Mouse (Mus musculus) forebrain, postnatal 0 days (tissue): ENCODE measurements around the gene Nek6. TPM values are rescaled to one million over a fixed set of nuclear protein-coding genes. Genes with fewer than 3 reads are reported as not detected.

Experiments used
- ATAC-seq: fragments of 200-750 bp; cut with Nextera tagmentation; 2 replicates; pipeline ENCODE4 v1.8.0; 2017; ENCODE audit warnings: mild to moderate bottlenecking, moderate library complexity
- DNase-seq: peaks from one replicate; pipeline ENCODE4 v3.0.0-alpha.2; 2015
- H3K27ac ChIP-seq: fragments of 300-500 bp; sonication (generic); 2 replicates; pipeline ENCODE4 v1.5.1; 2014; ENCODE audit warnings: low read depth, mild to moderate bottlenecking, antibody characterized with exemption, low read length, moderate library complexity, mixed read lengths
- H3K27me3 ChIP-seq: fragments of 300-500 bp; sonication (generic); 2 replicates; pipeline ENCODE4 v1.6.1; 2014; ENCODE audit warnings: mild to moderate bottlenecking, low read length, mixed read lengths; ENCODE audit not compliant: insufficient read depth
- H3K36me3 ChIP-seq: fragments of 300-500 bp; sonication (generic); 2 replicates; pipeline ENCODE4 v1.6.1; 2014; ENCODE audit warnings: mild to moderate bottlenecking, moderate library complexity; ENCODE audit not compliant: insufficient read depth
- H3K4me1 ChIP-seq: fragments of 300-500 bp; sonication (generic); 2 replicates; pipeline ENCODE4 v1.6.1; 2014; ENCODE audit warnings: antibody characterized with exemption; ENCODE audit not compliant: insufficient read depth
- H3K4me2 ChIP-seq: fragments of 300-500 bp; sonication (generic); 2 replicates; pipeline ENCODE4 v1.6.1; 2014; ENCODE audit warnings: low read depth, mild to moderate bottlenecking, moderate library complexity
- H3K4me3 ChIP-seq: fragments of 300-500 bp; sonication (generic); 2 replicates; pipeline ENCODE4 v1.5.1; 2014; ENCODE audit warnings: low read depth, low read length, mixed read lengths
- H3K9ac ChIP-seq: fragments of 300-500 bp; sonication (generic); 2 replicates; pipeline ENCODE4 v1.6.1; 2014; ENCODE audit warnings: mild to moderate bottlenecking
- H3K9me3 ChIP-seq: fragments of 300-500 bp; sonication (generic); 2 replicates; pipeline ENCODE4 v1.6.1; 2016; ENCODE audit warnings: low read length
- CTCF ChIP-seq: sonication (generic); IDR thresholded peaks from 2 replicates; pipeline ENCODE4 v1.5.1; 2016; ENCODE audit warnings: antibody characterized with exemption, control low read depth, low read depth
- WGBS: fragments of 180-500 bp; shearing (Covaris S2); extraction: QIAGEN DNeasy Blood & Tissue Kit; methylation state at CpG from one replicate; pipeline ENCODE4 v1.1.7; 2014; 5-methylcytosine and 5-hydroxymethylcytosine counted together
- microRNA-seq, 2 experiments: library from miRNA; unstranded; fragments of <30 nt; microRNA quantifications; one replicate each; pipeline ENCODE4; 2016
- polyA plus RNA-seq: library from polyadenylated mRNA; unstranded; fragments of >200 nt; fragmentation: Nextera tagmentation; extraction: Ambion mirVana; gene quantifications from 2 replicates; pipeline ENCODE4 v1.2.1, GENCODE M21; 2015
- total RNA-seq: library from RNA; depleted of rRNA; stranded (reverse); fragments of >200 nt; gene quantifications from 2 replicates; pipeline ENCODE4 v1.2.3, GENCODE M21; 2014; rRNA removed

The Nek6 gene
- total and polyA plus RNA-seq, 2 experiments from 2014 or later = 21.0 to 69.3 TPM

GRCm38 (mm10) chr2:38630574-38630973 is 119.1 kb downstream of the Nek6 start:
- DNase-seq (no peak), ATAC-seq (no peak)
- Histone ChIP-seq H3K27me3 (no peaks in the 10 kb centered on the region), H3K9ac (no peak overlapping the region), H3K27ac (no peak overlapping the region), H3K4me2 (no peak overlapping the region), H3K36me3 (peaks cover 65% of the 10 kb centered on the region), H3K4me1 (no peaks in the 10 kb centered on the region), H3K4me3 (no peak overlapping the region), H3K9me3 (no peaks in the 10 kb centered on the region)
- 92% methylated on average over 2 of the region's 2 CpGs for WGBS
- no peak for TF ChIP-seq CTCF

DNA sequence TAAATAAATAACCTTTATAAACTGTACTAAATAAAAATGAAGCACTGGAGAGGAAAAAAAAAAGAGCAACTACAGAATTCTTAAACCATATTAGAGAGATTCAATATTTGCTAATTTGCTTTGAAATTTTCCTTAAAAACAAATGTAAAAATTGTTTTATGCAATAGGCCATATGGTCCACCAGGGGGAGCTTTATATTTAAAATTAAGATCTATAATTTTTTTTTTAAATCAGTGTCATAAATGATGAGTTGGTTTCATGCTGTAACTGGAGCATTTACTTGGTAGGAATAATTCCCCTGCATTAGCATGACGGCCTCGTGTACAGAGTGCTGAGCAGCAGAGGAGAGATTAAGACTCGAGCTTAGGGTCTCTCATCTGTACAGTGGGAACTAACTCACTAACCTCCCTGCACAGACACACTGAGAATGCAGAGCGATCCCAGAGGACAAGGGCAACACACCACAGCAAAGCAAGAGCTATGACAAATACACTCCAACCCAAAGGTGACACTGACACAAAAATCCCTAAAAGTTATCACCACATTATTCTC is 126.3 kb downstream of the Nek6 start:
- Histone ChIP-seq H3K4me2 (no peak overlapping the region), H3K27ac (no peak overlapping the region), H3K4me3 (no peak overlapping the region), H3K36me3 (peaks cover 70% of the 10 kb centered on the region), H3K9ac (no peak overlapping the region), H3K27me3 (no peaks in the 10 kb centered on the region), H3K4me1 (no peaks in the 10 kb centered on the region), H3K9me3 (no peaks in the 10 kb centered on the region)
- ATAC-seq (0 out of 2 replicates have a peak, but pooled peaks have one; percentile 38), DNase-seq (no peak)
- TF ChIP-seq CTCF = peak; percentile 42
- WGBS = 72% methylated on average over 4 of the region's 4 CpGs

- Histone ChIP-seq H3K9ac (no peak overlapping the region), H3K4me2 (no peak overlapping the region), H3K9me3 (no peaks in the 10 kb centered on the region), H3K36me3 (peaks cover 35% of the 10 kb centered on the region), H3K27me3 (no peaks in the 10 kb centered on the region), H3K4me1 (peaks cover 3% of the 10 kb centered on the region; the same call in 1 of the 2 replicates), H3K27ac (no peak overlapping the region), H3K4me3 (no peak overlapping the region)
- WGBS = 97% methylated on average over 1 of the region's 1 CpGs
- no peak for TF ChIP-seq CTCF
- ATAC-seq (no peak), DNase-seq (no peak)
Observed at GRCm38 (mm10) chr2:38641761-38642160, 130.3 kb downstream of the Nek6 start.

- WGBS = 3% methylated on average over 52 of the region's 52 CpGs
- ATAC-seq = peak; percentile 89
Observed at GRCm38 (mm10) chr2:38643625-38644427, 132.4 kb downstream of the Nek6 start, which contains the start of gene Psmb7. TSS of gene Psmb7 (minus strand) at chr2:38644087.

More at GRCm38 (mm10) chr2:38643625-38644427, 132.4 kb downstream of the Nek6 start, which contains the start of gene Psmb7:
- TF ChIP-seq CTCF = no peak
- peak; percentile 94 for DNase-seq
- peaks cover 14% of the 10 kb centered on the region for H3K4me1 ChIP-seq
- H3K4me3 ChIP-seq = peak within 1 kb of the TSS; percentile 77
- H3K27me3 ChIP-seq = no peaks in the 10 kb centered on the region
- H3K27ac ChIP-seq = peak within 1 kb of the TSS; percentile 72
- no peaks in the 10 kb centered on the region for H3K9me3 ChIP-seq
- H3K4me2 ChIP-seq = peak within 1 kb of the TSS; percentile 77
- peak within 1 kb of the TSS; percentile 76 for H3K9ac ChIP-seq
- H3K36me3 ChIP-seq = peaks cover 26% of the 10 kb centered on the region

Small RNA genes within 50 kb of the gene (microRNA-seq; reads per million reads assigned to microRNA genes)
- gene Gm27634 = 0 reads per million in 2 experiments

Other genes starting within 250 kb of the Nek6 start
- 39.8 and 52.1 TPM in 2 replicates for gene Dennd1a, start 224.3 kb upstream of the Nek6 start, total RNA-seq
- gene Dennd1a, start 224.3 kb upstream of the Nek6 start, polyA plus RNA-seq = 14.1 and 16.7 TPM in 2 replicates
- 82.8 and 87.6 TPM in 2 replicates for gene Lhx2, start 172.4 kb upstream of the Nek6 start, total RNA-seq
- 43.5 and 45.9 TPM in 2 replicates for gene Lhx2, start 172.4 kb upstream of the Nek6 start, polyA plus RNA-seq
- gene Psmb7, start 132.4 kb downstream of the Nek6 start, total RNA-seq = 276 and 348 TPM in 2 replicates
- gene Psmb7, start 132.4 kb downstream of the Nek6 start, polyA plus RNA-seq = 292 and 342 TPM in 2 replicates
- gene Nr5a1, start 202.9 kb downstream of the Nek6 start, total RNA-seq = 0.23 and 1.3 TPM in 2 replicates
- gene Nr5a1, start 202.9 kb downstream of the Nek6 start, polyA plus RNA-seq = 0.45 TPM in 1 of 2 replicates, not detected in the other